Mouse (Mus musculus): ENCODE data around the gene Snx29.
"Not testable (repeated sequence)": the region's sequence is repeated elsewhere in the genome, so short reads cannot be mapped to it uniquely, and the experiment has no call there.

Gene Snx29

GRCm38 (mm10) chr16:11541769-11542168 is 219.1 kb downstream of the Snx29 start:
- DNase-seq, result no peak

- DNase-seq, result no peak
These were observed 227.5 kb downstream of the Snx29 start for GRCm38 (mm10) chr16:11550043-11550725.

GRCm38 (mm10) chr16:11561714-11562113 is 239.0 kb downstream of the Snx29 start:
- no peak for DNase-seq

GRCm38 (mm10) chr16:11563846-11564245 is 241.1 kb downstream of the Snx29 start:
- DNase-seq, result no peak

GRCm38 (mm10) chr16:11565126-11565525 is 242.4 kb downstream of the Snx29 start:
- DNase-seq, result no peak

- DNase-seq, result no peak
These were observed 244.9 kb downstream of the Snx29 start for GRCm38 (mm10) chr16:11567594-11567993.

- DNase-seq, result no peak
These were observed 245.4 kb downstream of the Snx29 start for GRCm38 (mm10) chr16:11568095-11568494.

GRCm38 (mm10) chr16:11568601-11569000 is 245.9 kb downstream of the Snx29 start:
- DNase-seq, result no peak

- no peak for DNase-seq
These were observed 246.4 kb downstream of the Snx29 start for GRCm38 (mm10) chr16:11569127-11569526.

- no peak for DNase-seq
These were observed 247.4 kb downstream of the Snx29 start for GRCm38 (mm10) chr16:11570072-11570471.

GRCm38 (mm10) chr16:11574517-11574916 is 251.8 kb downstream of the Snx29 start:
- no peak for DNase-seq

- DNase-seq, result not testable (repeated sequence)
These were observed 253.0 kb downstream of the Snx29 start for GRCm38 (mm10) chr16:11575733-11576132.

GRCm38 (mm10) chr16:11577541-11578255 is 255.0 kb downstream of the Snx29 start:
- DNase-seq, result no peak

- peak; percentile 41 for DNase-seq
These were observed 257.0 kb downstream of the Snx29 start for GRCm38 (mm10) chr16:11579676-11580098.

- no peak for DNase-seq
These were observed 261.4 kb downstream of the Snx29 start for GRCm38 (mm10) chr16:11583941-11584639.

GRCm38 (mm10) chr16:11588689-11589088 is 266.0 kb downstream of the Snx29 start:
- DNase-seq, result no peak

GRCm38 (mm10) chr16:11589336-11589735 is 266.6 kb downstream of the Snx29 start:
- no peak for DNase-seq

- no peak for DNase-seq
These were observed 267.3 kb downstream of the Snx29 start for GRCm38 (mm10) chr16:11589782-11590695.

- DNase-seq, result no peak
These were observed 273.9 kb downstream of the Snx29 start for GRCm38 (mm10) chr16:11596599-11596998.

GRCm38 (mm10) chr16:11597769-11598168 is 275.1 kb downstream of the Snx29 start:
- no peak for DNase-seq

- no peak for DNase-seq
These were observed 276.8 kb downstream of the Snx29 start for GRCm38 (mm10) chr16:11599523-11599922.

- DNase-seq, result no peak
These were observed 278.8 kb downstream of the Snx29 start for GRCm38 (mm10) chr16:11601336-11602082.

Measured in kidney, postnatal 14 days (tissue).